Mouse (Mus musculus) heart, embryonic 10.5 days (tissue): ENCODE results near the gene App. TPM values are rescaled to one million over a fixed set of nuclear protein-coding genes. Genes with fewer than 3 reads are reported as not detected.

ENCODE experiments used
- DNase-seq: peaks from one replicate; pipeline ENCODE4 v3.0.0-alpha.2; 2017; ENCODE audit warnings: low spot score
- H3K27ac ChIP-seq: fragments of 300-500 bp; sonication (generic); 2 replicates; pipeline ENCODE4 v1.5.1; 2016; ENCODE audit warnings: mild to moderate bottlenecking
- H3K27me3 ChIP-seq: fragments of 300-500 bp; sonication (generic); 2 replicates; pipeline ENCODE4 v1.6.1; 2016; ENCODE audit warnings: mild to moderate bottlenecking; ENCODE audit not compliant: poor library complexity, insufficient read depth, severe bottlenecking
- H3K36me3 ChIP-seq: fragments of 300-500 bp; sonication (generic); 2 replicates; pipeline ENCODE4 v1.6.1; 2016; ENCODE audit warnings: mild to moderate bottlenecking, moderate library complexity
- H3K4me1 ChIP-seq: fragments of 300-500 bp; sonication (generic); 2 replicates; pipeline ENCODE4 v1.6.1; 2016; ENCODE audit warnings: mild to moderate bottlenecking
- H3K4me3 ChIP-seq: fragments of 300-500 bp; sonication (generic); 2 replicates; pipeline ENCODE4 v1.5.1; 2016; ENCODE audit warnings: mild to moderate bottlenecking, moderate library complexity
- H3K9me3 ChIP-seq: fragments of 300-500 bp; sonication (generic); 2 replicates; pipeline ENCODE4 v1.6.1; 2016; ENCODE audit warnings: mild to moderate bottlenecking, moderate library complexity
- WGBS: fragments of 180-500 bp; shearing (Covaris S2); methylation state at CpG from one replicate; pipeline ENCODE4 v1.1.7; 2016; 5-methylcytosine and 5-hydroxymethylcytosine counted together
- polyA plus RNA-seq: library from polyadenylated mRNA; unstranded; fragments of >200 nt; fragmentation: Nextera tagmentation; extraction: Ambion mirVana; gene quantifications from 2 replicates; pipeline ENCODE4 v1.2.1, GENCODE M21; 2016

The App gene
- polyA plus RNA-seq, 1 experiment from 2014 or later: 144 TPM

GRCm38 (mm10) chr16:85110428-85110827, 63.1 kb downstream of the App start:
- WGBS: 62% methylated on average over 13 of the region's 13 CpGs
- Histone ChIP-seq H3K4me1 (peaks cover 8% of the 10 kb centered on the region; the same call in 1 of the 2 replicates), H3K36me3 (no peaks in the 10 kb centered on the region), H3K27me3 (no peaks in the 10 kb centered on the region), H3K9me3 (no peaks in the 10 kb centered on the region), H3K4me3 (no peak overlapping the region), H3K27ac (no peak overlapping the region)
- no peak for DNase-seq

GRCm38 (mm10) chr16:85108486-85108885, 65.1 kb downstream of the App start:
- no peaks in the 10 kb centered on the region for H3K36me3 ChIP-seq
- DNase-seq: no peak
- no peaks in the 10 kb centered on the region for H3K9me3 ChIP-seq
- H3K4me3 ChIP-seq: no peak overlapping the region
- no peak overlapping the region for H3K27ac ChIP-seq
- peaks cover 10% of the 10 kb centered on the region; the same call in 1 of the 2 replicates for H3K4me1 ChIP-seq
- 89% methylated on average over 7 of the region's 7 CpGs for WGBS
- H3K27me3 ChIP-seq: no peaks in the 10 kb centered on the region

- Histone ChIP-seq H3K36me3 (peaks cover 12% of the 10 kb centered on the region), H3K4me3 (no peak overlapping the region), H3K4me1 (peaks cover 12% of the 10 kb centered on the region; the same call in 1 of the 2 replicates), H3K27me3 (no peaks in the 10 kb centered on the region), H3K9me3 (no peaks in the 10 kb centered on the region), H3K27ac (no peak overlapping the region)
- WGBS: 88% methylated on average over 9 of the region's 9 CpGs
- no peak for DNase-seq
Measured at GRCm38 (mm10) chr16:85106644-85107323, 66.8 kb downstream of the App start.

- WGBS: 71% methylated on average over 4 of the region's 4 CpGs
- Histone ChIP-seq H3K27ac (no peak overlapping the region), H3K4me1 (peaks cover 12% of the 10 kb centered on the region; the same call in 1 of the 2 replicates), H3K27me3 (no peaks in the 10 kb centered on the region), H3K36me3 (peaks cover 20% of the 10 kb centered on the region), H3K4me3 (no peak overlapping the region), H3K9me3 (no peaks in the 10 kb centered on the region)
- DNase-seq: no peak
Measured at GRCm38 (mm10) chr16:85105603-85106002, 68.0 kb downstream of the App start.

- Histone ChIP-seq H3K4me1 (peaks cover 13% of the 10 kb centered on the region), H3K27me3 (no peaks in the 10 kb centered on the region), H3K4me3 (no peak overlapping the region), H3K9me3 (no peaks in the 10 kb centered on the region), H3K27ac (no peak overlapping the region), H3K36me3 (peaks cover 21% of the 10 kb centered on the region)
- DNase-seq: no peak
- WGBS: 83% methylated on average over 13 of the region's 13 CpGs
Measured at GRCm38 (mm10) chr16:85103116-85103787, 70.3 kb downstream of the App start.

GRCm38 (mm10) chr16:85101544-85101943, 72.0 kb downstream of the App start:
- H3K27ac ChIP-seq: no peak overlapping the region
- DNase-seq: no peak
- H3K27me3 ChIP-seq: no peaks in the 10 kb centered on the region
- no peaks in the 10 kb centered on the region for H3K9me3 ChIP-seq
- no peak overlapping the region for H3K4me3 ChIP-seq
- peaks cover 13% of the 10 kb centered on the region for H3K4me1 ChIP-seq
- H3K36me3 ChIP-seq: peaks cover 27% of the 10 kb centered on the region
- 75% methylated on average over 3 of the region's 3 CpGs for WGBS

- 43% methylated on average over 3 of the region's 3 CpGs for WGBS
- H3K36me3 ChIP-seq: peaks cover 27% of the 10 kb centered on the region
- H3K4me3 ChIP-seq: no peak overlapping the region
- DNase-seq: no peak
- H3K9me3 ChIP-seq: no peaks in the 10 kb centered on the region
- no peak overlapping the region for H3K27ac ChIP-seq
- H3K4me1 ChIP-seq: peaks cover 13% of the 10 kb centered on the region
- no peaks in the 10 kb centered on the region for H3K27me3 ChIP-seq
Measured at GRCm38 (mm10) chr16:85100806-85101205, 72.8 kb downstream of the App start.

GRCm38 (mm10) chr16:85099487-85099886, 74.1 kb downstream of the App start:
- WGBS: 26% methylated on average over 7 of the region's 7 CpGs
- Histone ChIP-seq H3K27ac (no peak overlapping the region), H3K9me3 (no peaks in the 10 kb centered on the region), H3K36me3 (peaks cover 27% of the 10 kb centered on the region), H3K27me3 (no peaks in the 10 kb centered on the region), H3K4me3 (no peak overlapping the region), H3K4me1 (peaks cover 19% of the 10 kb centered on the region)
- DNase-seq: no peak

GRCm38 (mm10) chr16:85099044-85099443, 74.5 kb downstream of the App start:
- DNase-seq: no peak
- WGBS: 86% methylated on average over 7 of the region's 7 CpGs
- peaks cover 17% of the 10 kb centered on the region for H3K4me1 ChIP-seq
- H3K27ac ChIP-seq: no peak overlapping the region
- no peaks in the 10 kb centered on the region for H3K27me3 ChIP-seq
- H3K4me3 ChIP-seq: no peak overlapping the region
- H3K36me3 ChIP-seq: peaks cover 27% of the 10 kb centered on the region
- no peaks in the 10 kb centered on the region for H3K9me3 ChIP-seq

- WGBS: 78% methylated on average over 6 of the region's 6 CpGs
- Histone ChIP-seq H3K4me1 (peaks cover 19% of the 10 kb centered on the region), H3K4me3 (no peak overlapping the region), H3K27ac (no peak overlapping the region), H3K27me3 (no peaks in the 10 kb centered on the region), H3K36me3 (peaks cover 11% of the 10 kb centered on the region), H3K9me3 (no peaks in the 10 kb centered on the region)
- DNase-seq: no peak
Measured at GRCm38 (mm10) chr16:85096396-85096795, 77.2 kb downstream of the App start.

- H3K9me3 ChIP-seq: no peaks in the 10 kb centered on the region
- H3K27me3 ChIP-seq: no peaks in the 10 kb centered on the region
- WGBS: 81% methylated on average over 2 of the region's 2 CpGs
- H3K36me3 ChIP-seq: peaks cover 9% of the 10 kb centered on the region
- no peak overlapping the region for H3K27ac ChIP-seq
- H3K4me3 ChIP-seq: no peak overlapping the region
- H3K4me1 ChIP-seq: peaks cover 24% of the 10 kb centered on the region
- no peak for DNase-seq
Measured at GRCm38 (mm10) chr16:85095923-85096322, 77.6 kb downstream of the App start.

- DNase-seq: no peak
- Histone ChIP-seq H3K27me3 (no peaks in the 10 kb centered on the region), H3K9me3 (no peaks in the 10 kb centered on the region), H3K27ac (no peak overlapping the region), H3K4me3 (no peak overlapping the region), H3K4me1 (peaks cover 20% of the 10 kb centered on the region), H3K36me3 (peaks cover 6% of the 10 kb centered on the region; the same call in 1 of the 2 replicates)
- WGBS: 73% methylated on average over 9 of the region's 9 CpGs
Measured at GRCm38 (mm10) chr16:85092644-85093091, 80.9 kb downstream of the App start.

GRCm38 (mm10) chr16:85092183-85092582, 81.4 kb downstream of the App start:
- no peak for DNase-seq
- Histone ChIP-seq H3K27ac (no peak overlapping the region), H3K4me3 (no peak overlapping the region), H3K4me1 (peaks cover 25% of the 10 kb centered on the region), H3K36me3 (peaks cover 4% of the 10 kb centered on the region; the same call in 1 of the 2 replicates), H3K27me3 (no peaks in the 10 kb centered on the region), H3K9me3 (no peaks in the 10 kb centered on the region)
- 93% methylated on average over 1 of the region's 1 CpGs for WGBS
